Mouse (Mus musculus) CD8-positive naive resting alpha-beta T cell, adult 57 days (primary cell): ENCODE results near the gene Olfr1163. TPM values are rescaled to one million over a fixed set of nuclear protein-coding genes. Genes with fewer than 3 reads are reported as not detected.

Experiments used
- total RNA-seq: library from RNA; stranded (reverse); gene quantifications from one replicate; pipeline ENCODE4 v1.2.4, GENCODE M21; 2023

The Olfr1163 gene
- total RNA-seq = not detected

DNA sequence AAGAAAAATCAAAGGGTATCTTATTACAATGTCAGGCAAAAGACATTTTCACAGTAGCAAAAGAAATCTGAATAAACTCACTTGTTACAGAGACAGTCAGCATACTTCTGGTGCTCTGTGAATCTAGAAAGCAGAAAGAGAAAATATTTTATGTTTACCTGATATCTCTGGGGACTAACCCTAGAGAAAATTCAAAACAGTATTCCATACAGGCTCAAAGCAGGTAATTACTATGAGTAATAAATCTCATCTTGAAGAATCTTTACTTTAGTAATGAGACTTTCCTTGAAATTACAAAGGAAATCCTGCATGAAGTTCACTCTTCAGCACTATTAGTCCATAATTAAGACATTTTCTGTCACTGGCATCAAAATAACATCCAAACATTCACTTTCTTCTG, at the start of gene Olfr1163:
Gene Olfr1163, minus strand, starts transcription at position 101 of the 400 bp plus-strand sequence.

DNA sequence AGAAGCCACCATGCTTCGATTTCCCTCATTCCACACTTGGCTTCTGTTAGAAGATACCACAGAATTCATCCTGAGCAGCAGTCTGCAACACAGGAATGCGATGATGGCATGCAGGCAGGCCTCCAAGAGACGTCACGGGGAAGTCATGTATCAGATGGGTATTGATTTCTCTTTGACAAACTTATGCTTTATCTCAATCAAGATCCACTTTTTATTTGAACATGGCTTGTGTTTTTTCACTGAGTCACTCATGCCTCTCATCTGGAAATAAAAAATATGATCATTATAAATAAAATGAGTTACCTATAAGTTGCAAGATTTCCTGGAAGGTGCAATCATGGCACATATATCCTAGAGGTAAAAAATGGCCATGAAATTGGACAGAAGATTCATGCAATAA, 22.2 kb upstream of the Olfr1163 start, which contains the start of gene Olfr1164:
Gene Olfr1164, minus strand, starts transcription at position 101 of the 400 bp plus-strand sequence.

DNA sequence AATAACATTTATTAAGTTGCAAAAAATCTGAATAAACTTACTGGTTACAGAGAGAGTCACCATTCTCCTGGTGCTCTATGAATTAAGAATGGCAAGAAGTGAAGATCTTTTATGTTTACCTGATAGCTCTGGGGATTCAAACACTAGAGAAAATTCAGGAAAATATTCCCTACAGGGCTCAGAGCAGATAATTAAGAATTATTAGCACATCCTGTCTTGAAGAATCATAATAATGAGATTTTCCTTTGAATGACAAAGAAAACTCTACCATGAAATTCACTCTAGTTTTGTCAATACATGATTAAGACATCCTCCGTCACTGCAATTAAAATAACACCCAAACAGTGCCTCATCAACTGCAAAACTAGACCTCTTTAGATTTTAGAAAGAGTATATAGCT, 20.6 kb downstream of the Olfr1163 start, which contains the start of gene Olfr1162:
Gene Olfr1162, minus strand, starts transcription at position 101 of the 400 bp plus-strand sequence.

DNA sequence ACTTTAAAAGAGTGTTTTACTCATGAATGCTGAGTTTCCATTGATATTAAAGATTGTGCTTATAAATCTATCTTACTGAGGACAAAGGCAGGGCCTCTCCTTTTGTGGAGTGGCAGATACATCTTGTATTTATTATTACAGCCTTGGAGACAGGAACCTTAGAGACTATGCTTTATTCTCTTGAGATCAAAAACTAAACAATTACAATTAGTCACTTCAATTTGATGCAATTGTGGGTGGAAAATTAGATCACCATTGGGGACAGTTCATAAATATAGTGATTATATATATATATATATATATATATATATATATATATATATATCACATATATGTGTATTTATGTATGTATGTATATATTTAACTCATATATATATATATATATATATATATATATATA, 34.0 kb downstream of the Olfr1163 start, which contains the start of gene Olfr73:
Gene Olfr73, minus strand, starts transcription at position 101 of the 400 bp plus-strand sequence.

DNA sequence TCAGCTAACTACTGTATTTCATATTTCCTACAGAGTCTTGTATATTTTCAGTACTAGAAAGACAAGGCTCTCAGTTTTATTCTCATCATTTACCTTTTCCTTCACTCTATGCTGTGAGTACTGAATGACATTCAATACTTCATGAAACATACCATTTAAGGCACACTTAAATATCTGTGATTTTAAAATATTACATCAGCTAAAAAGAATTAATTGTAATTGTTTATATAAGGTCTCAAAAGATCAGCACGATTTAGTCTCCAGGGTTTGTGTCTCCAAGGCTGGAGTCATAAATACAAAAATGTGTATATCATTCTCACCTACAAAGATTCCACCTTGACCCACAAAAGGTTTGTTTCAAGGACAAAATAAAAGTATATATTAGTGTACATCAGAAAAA, 49.2 kb downstream of the Olfr1163 start, which contains the start of gene Olfr1161:
Gene Olfr1161, plus strand, starts transcription at position 301 of the 400 bp plus-strand sequence.

Other genes with a start within 250 kb of the Olfr1163 start
- not detected for gene Olfr1148, start 241.3 kb downstream of the Olfr1163 start, total RNA-seq
- gene Olfr1150-ps1, start 227.8 kb downstream of the Olfr1163 start, total RNA-seq = not detected
- gene Olfr1151, start 216.0 kb downstream of the Olfr1163 start, total RNA-seq = not detected
- not detected for gene Olfr1152, start 205.3 kb downstream of the Olfr1163 start, total RNA-seq
- not detected for gene Olfr1153, start 176.9 kb downstream of the Olfr1163 start, total RNA-seq
- gene Olfr1154, start 166.7 kb downstream of the Olfr1163 start, total RNA-seq = not detected
- gene Olfr1155, start 126.7 kb downstream of the Olfr1163 start, total RNA-seq = not detected
- not detected for gene Olfr1156, start 118.7 kb downstream of the Olfr1163 start, total RNA-seq
- not detected for gene Olfr1157, start 103.5 kb downstream of the Olfr1163 start, total RNA-seq
- not detected for gene Olfr74, start 97.2 kb downstream of the Olfr1163 start, total RNA-seq
- not detected for gene Olfr1158, start 81.7 kb downstream of the Olfr1163 start, total RNA-seq
- gene Olfr1160, start 63.6 kb downstream of the Olfr1163 start, total RNA-seq = not detected
- not detected for gene Olfr1161, start 49.1 kb downstream of the Olfr1163 start, total RNA-seq
- not detected for gene Olfr73, start 34.1 kb downstream of the Olfr1163 start, total RNA-seq
- gene Olfr1162, start 20.7 kb downstream of the Olfr1163 start, total RNA-seq = not detected
- not detected for gene Olfr1164, start 22.1 kb upstream of the Olfr1163 start, total RNA-seq
- gene Olfr1166, start 56.4 kb upstream of the Olfr1163 start, total RNA-seq = not detected
- not detected for gene Olfr1167, start 83.4 kb upstream of the Olfr1163 start, total RNA-seq
- not detected for gene Olfr1168, start 110.0 kb upstream of the Olfr1163 start, total RNA-seq
- gene Olfr1170, start 156.5 kb upstream of the Olfr1163 start, total RNA-seq = not detected
- gene Olfr1173, start 208.0 kb upstream of the Olfr1163 start, total RNA-seq = not detected
- gene Olfr1174-ps, start 243.3 kb upstream of the Olfr1163 start, total RNA-seq = not detected